Mouse (Mus musculus) olfactory bulb, adult 2 months (tissue): ENCODE results near the gene Dbnl. TPM values are rescaled to one million over a fixed set of nuclear protein-coding genes. Genes with fewer than 3 reads are reported as not detected.

Experiments used
- H3K27ac ChIP-seq: fragments of 200-500 bp; 2 replicates; pipeline ENCODE4 v1.5.1; 2012; ENCODE audit warnings: low read depth, low read length; ENCODE audit not compliant: insufficient read depth
- H3K4me1 ChIP-seq: fragments of 200-500 bp; 2 replicates; pipeline ENCODE4 v1.6.1; 2012; ENCODE audit warnings: low read length; ENCODE audit not compliant: control insufficient read depth, insufficient read depth
- H3K4me3 ChIP-seq: fragments of 200-500 bp; 2 replicates; pipeline ENCODE4 v1.5.1; 2012; ENCODE audit warnings: mild to moderate bottlenecking, low read depth, low read length, moderate library complexity; ENCODE audit not compliant: insufficient read depth
- CTCF ChIP-seq: fragments of 200-500 bp; IDR thresholded peaks from 2 replicates; pipeline ENCODE4 v1.5.1; 2012; ENCODE audit warnings: low read depth, mild to moderate bottlenecking, low read length, moderate library complexity; ENCODE audit not compliant: insufficient read depth
- POLR2A ChIP-seq: fragments of 200-500 bp; IDR thresholded peaks from 2 replicates; pipeline ENCODE4 v1.6.1; 2012; ENCODE audit warnings: mild to moderate bottlenecking, low read depth, low read length, moderate library complexity; ENCODE audit not compliant: insufficient read depth
- WGBS: fragments of 180-500 bp; shearing (Covaris S2); methylation state at CpG from one replicate; pipeline ENCODE4 v1.1.7; 2018; 5-methylcytosine and 5-hydroxymethylcytosine counted together
- polyA plus RNA-seq: library from polyadenylated mRNA; stranded (reverse); fragments of >200 nt; gene quantifications from 2 replicates; pipeline ENCODE4 v1.2.4, GENCODE M21; 2012; ENCODE audit warnings: low replicate concordance; ENCODE audit not compliant: missing spikeins, insufficient read depth, insufficient read length

The Dbnl gene
- polyA plus RNA-seq, 1 experiment, result not detected

DNA sequence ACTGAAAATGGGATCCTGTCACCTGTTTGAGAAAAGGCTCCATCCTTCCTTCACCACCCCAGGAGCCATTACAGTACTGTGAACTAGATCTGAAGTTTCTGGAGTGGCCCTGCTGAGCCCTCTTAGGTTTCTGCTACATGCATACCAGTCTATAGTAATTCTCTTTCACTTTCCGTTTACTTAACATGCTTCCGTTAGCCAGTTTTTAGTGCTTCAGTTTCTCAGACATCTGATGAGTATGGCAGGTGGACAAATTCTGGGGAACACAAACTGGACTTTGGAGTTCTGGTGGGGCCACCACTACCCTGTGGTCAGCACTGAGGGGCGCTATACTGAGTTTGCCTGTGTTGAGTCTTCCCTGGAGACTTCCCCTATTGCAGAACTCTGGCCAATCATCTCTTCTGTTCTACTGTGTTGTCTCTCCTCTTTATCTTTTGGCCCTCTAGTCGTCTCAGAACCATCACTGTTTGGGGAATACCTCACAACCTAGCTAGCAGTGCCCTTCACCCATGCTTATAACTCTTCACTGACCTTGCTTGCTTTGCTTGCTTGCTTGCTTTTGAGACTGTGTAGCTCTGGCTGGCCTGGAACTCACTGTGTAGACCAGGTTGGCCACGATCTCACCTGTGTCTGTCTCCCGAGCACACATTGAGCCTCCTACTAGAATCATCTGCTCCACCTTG, 924 bp downstream of the Dbnl start:
- WGBS, result 63% methylated on average over 6 of the region's 6 CpGs
- Histone ChIP-seq H3K27ac (no peak overlapping the region), H3K4me1 (peaks cover 7% of the 10 kb centered on the region)

GRCm38 (mm10) chr11:5789754-5790333, 1.6 kb downstream of the Dbnl start:
- Histone ChIP-seq H3K4me3 (no peak overlapping the region), H3K4me1 (peaks cover 7% of the 10 kb centered on the region), H3K27ac (no peak overlapping the region)
- TF ChIP-seq POLR2A, result no peak
- TF ChIP-seq CTCF, result no peak
- WGBS, result 82% methylated on average over 3 of the region's 3 CpGs

More for the DNA sequence above, 924 bp downstream of the Dbnl start:
- H3K4me3 ChIP-seq, result peak overlapping the region; percentile 96
- TF ChIP-seq CTCF, result no peak
- no peak for TF ChIP-seq POLR2A

- Histone ChIP-seq H3K27ac (no peak overlapping the region), H3K4me1 (peaks cover 10% of the 10 kb centered on the region), H3K4me3 (no peak overlapping the region)
- TF ChIP-seq CTCF, result no peak
- no peak for TF ChIP-seq POLR2A
- WGBS, result 88% methylated on average over 1 of the region's 1 CpGs
Measured at GRCm38 (mm10) chr11:5790431-5790830, 2.1 kb downstream of the Dbnl start.

GRCm38 (mm10) chr11:5795290-5795689, 7.0 kb downstream of the Dbnl start:
- Histone ChIP-seq H3K4me3 (no peak overlapping the region), H3K4me1 (peaks cover 7% of the 10 kb centered on the region), H3K27ac (no peak overlapping the region)
- WGBS, result 77% methylated on average over 9 of the region's 9 CpGs
- TF ChIP-seq CTCF, result no peak
- TF ChIP-seq POLR2A, result no peak

- WGBS, result 78% methylated on average over 7 of the region's 7 CpGs
- Histone ChIP-seq H3K4me3 (no peak overlapping the region), H3K27ac (no peak overlapping the region), H3K4me1 (peaks cover 7% of the 10 kb centered on the region)
- TF ChIP-seq POLR2A (no peak), CTCF (no peak)
Measured at GRCm38 (mm10) chr11:5795706-5796105, 7.4 kb downstream of the Dbnl start.

- 80% methylated on average over 15 of the region's 15 CpGs for WGBS
- Histone ChIP-seq H3K4me1 (peaks cover 7% of the 10 kb centered on the region), H3K27ac (no peak overlapping the region), H3K4me3 (no peak overlapping the region)
- TF ChIP-seq POLR2A, result no peak
- no peak for TF ChIP-seq CTCF
Measured at GRCm38 (mm10) chr11:5796939-5797338, 8.7 kb downstream of the Dbnl start.

DNA sequence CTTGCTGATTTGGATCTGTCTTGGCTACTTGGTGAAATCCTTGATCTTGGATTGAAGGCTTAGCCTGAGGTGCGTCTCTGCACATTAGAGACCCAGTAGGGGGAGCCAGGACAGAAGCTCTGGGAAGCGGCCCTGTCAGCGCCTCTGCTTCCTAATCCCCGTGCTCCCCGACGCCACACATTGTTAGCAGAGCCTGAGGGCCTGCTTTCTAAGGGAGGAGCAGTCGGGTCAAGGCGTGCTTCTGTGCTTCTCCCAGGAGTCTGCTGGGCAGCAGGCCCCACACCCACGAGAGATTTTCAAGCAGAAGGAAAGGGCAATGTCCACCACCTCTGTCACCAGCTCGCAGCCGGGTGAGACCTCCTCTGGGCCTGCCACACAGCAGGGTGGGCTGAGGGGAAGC, 9.1 kb downstream of the Dbnl start:
- H3K4me1 ChIP-seq, result peaks cover 7% of the 10 kb centered on the region
- no peak overlapping the region for H3K4me3 ChIP-seq
- no peak for TF ChIP-seq POLR2A
- TF ChIP-seq CTCF, result no peak
- no peak overlapping the region for H3K27ac ChIP-seq
- WGBS, result 74% methylated on average over 11 of the region's 11 CpGs

- Histone ChIP-seq H3K27ac (no peak overlapping the region), H3K4me3 (no peak overlapping the region), H3K4me1 (peaks cover 7% of the 10 kb centered on the region)
- WGBS, result 91% methylated on average over 5 of the region's 5 CpGs
- TF ChIP-seq CTCF (no peak), POLR2A (no peak)
Measured at GRCm38 (mm10) chr11:5797928-5798327, 9.6 kb downstream of the Dbnl start.

DNA sequence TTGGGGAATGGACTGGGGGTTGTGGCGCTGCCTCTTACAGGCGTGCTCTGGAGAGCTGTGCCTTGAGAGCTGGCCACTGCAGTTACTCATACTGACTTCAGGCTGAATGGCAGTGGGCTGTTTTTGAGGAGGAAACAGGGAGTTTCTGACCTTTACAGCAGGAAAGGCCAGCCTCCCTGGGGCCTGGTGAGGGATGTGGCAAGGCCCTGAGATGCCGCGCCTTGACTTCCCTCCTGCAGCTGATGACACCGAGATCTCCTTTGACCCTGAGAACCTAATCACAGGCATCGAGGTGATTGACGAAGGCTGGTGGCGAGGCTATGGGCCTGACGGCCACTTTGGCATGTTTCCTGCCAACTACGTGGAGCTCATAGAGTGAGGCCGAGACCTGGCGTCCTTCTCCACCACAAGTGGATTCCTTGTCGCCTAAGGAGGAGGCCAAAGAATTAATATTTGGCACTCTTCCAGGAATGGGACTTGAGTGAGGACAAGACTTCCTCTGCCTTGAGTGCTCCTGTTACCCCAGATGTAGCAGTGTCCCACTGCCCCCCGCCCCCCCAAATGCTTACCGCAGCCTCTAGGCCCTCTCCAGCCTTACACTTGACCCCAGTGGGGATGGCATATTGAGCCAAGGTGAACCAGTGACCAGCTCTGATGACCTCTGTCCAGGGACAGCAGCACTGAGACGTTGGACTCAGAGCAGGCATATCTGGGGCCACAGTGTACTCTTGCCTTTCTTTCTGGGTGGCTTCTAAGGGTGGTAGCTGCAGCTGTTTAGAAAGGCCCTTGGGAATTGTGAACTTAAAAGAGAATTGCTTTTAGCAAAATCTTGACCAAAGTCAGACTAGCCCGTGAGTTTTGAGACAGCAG, 11.6 kb downstream of the Dbnl start:
- Histone ChIP-seq H3K27ac (no peak overlapping the region), H3K4me3 (no peak overlapping the region), H3K4me1 (peaks cover 16% of the 10 kb centered on the region)
- TF ChIP-seq CTCF, result no peak
- TF ChIP-seq POLR2A, result no peak
- 71% methylated on average over 17 of the region's 17 CpGs for WGBS
